Mouse (Mus musculus) kidney, postnatal 0 days (tissue): Measurements from ENCODE around the gene Mup3. TPM values are rescaled to one million over a fixed set of nuclear protein-coding genes. Genes with fewer than 3 reads are reported as not detected.
"Not testable (repeated sequence)": the region's sequence is repeated elsewhere in the genome, so short reads cannot be mapped to it uniquely, and the experiment has no call there.

Source experiments
- ATAC-seq: fragments of 200-750 bp; cut with Nextera tagmentation; replicated peaks from 2 replicates; pipeline ENCODE4 v1.8.0; 2017; ENCODE audit warnings: low read depth, moderate number of reproducible peaks, moderate TSS enrichment, moderate library complexity; ENCODE audit not compliant: low FRiP score
- DNase-seq: peaks from one replicate; pipeline ENCODE4 v3.0.0-alpha.2; 2016; ENCODE audit warnings: low spot score
- H3K27ac ChIP-seq: fragments of 300-500 bp; sonication (generic); 2 replicates; pipeline ENCODE4 v1.5.1; 2014; ENCODE audit warnings: mild to moderate bottlenecking
- H3K27me3 ChIP-seq: fragments of 300-500 bp; sonication (generic); 2 replicates; pipeline ENCODE4 v1.6.1; 2014; ENCODE audit warnings: low read length, mixed read lengths; ENCODE audit not compliant: insufficient read depth
- H3K36me3 ChIP-seq: fragments of 300-500 bp; sonication (generic); 2 replicates; pipeline ENCODE4 v1.6.1; 2014; ENCODE audit warnings: low read length, mixed read lengths; ENCODE audit not compliant: insufficient read depth
- H3K4me1 ChIP-seq: fragments of 300-500 bp; sonication (generic); replicated peaks from 2 replicates; pipeline ENCODE4 v1.6.1; 2014; ENCODE audit warnings: antibody characterized with exemption, low read length, mixed read lengths; ENCODE audit not compliant: insufficient read depth
- H3K4me2 ChIP-seq: fragments of 300-500 bp; sonication (generic); 2 replicates; pipeline ENCODE4 v1.6.1; 2014; ENCODE audit warnings: mild to moderate bottlenecking, low read length, moderate library complexity, mixed read lengths
- H3K4me3 ChIP-seq: fragments of 300-500 bp; sonication (generic); replicated peaks from 2 replicates; pipeline ENCODE4 v1.5.1; 2014; ENCODE audit warnings: low read depth, low read length
- H3K9ac ChIP-seq: fragments of 300-500 bp; sonication (generic); 2 replicates; pipeline ENCODE4 v1.6.1; 2014; ENCODE audit warnings: low read depth, low read length
- H3K9me3 ChIP-seq: fragments of 300-500 bp; sonication (generic); replicated peaks from 2 replicates; pipeline ENCODE4 v1.6.1; 2016; ENCODE audit warnings: low read length, inconsistent platforms, mixed read lengths
- CTCF ChIP-seq: IDR thresholded peaks from 2 replicates; pipeline ENCODE4 v1.5.1; 2016; ENCODE audit warnings: antibody characterized with exemption, low read depth, mild to moderate bottlenecking, moderate library complexity
- WGBS: fragments of 180-500 bp; shearing (Covaris S2); extraction: QIAGEN DNeasy Blood & Tissue Kit; methylation state at CpG from one replicate; pipeline ENCODE4 v1.1.7; 2014; 5-methylcytosine and 5-hydroxymethylcytosine counted together
- polyA plus RNA-seq: library from polyadenylated mRNA; unstranded; fragments of >200 nt; fragmentation: Nextera tagmentation; extraction: Ambion mirVana; gene quantifications from 2 replicates; pipeline ENCODE4 v1.2.1, GENCODE M21; 2015

Mup3 gene
- not detected in 2 replicates for polyA plus RNA-seq

- Histone ChIP-seq H3K4me3 (no peak within 1 kb of the TSS), H3K4me2 (no peak within 1 kb of the TSS), H3K27ac (no peak within 1 kb of the TSS), H3K27me3 (no peaks in the 10 kb centered on the region), H3K9ac (no peak within 1 kb of the TSS), H3K36me3 (no peaks in the 10 kb centered on the region), H3K9me3 (no peaks in the 10 kb centered on the region), H3K4me1 (no peaks in the 10 kb centered on the region)
- TF ChIP-seq CTCF = no peak
- ATAC-seq (no peak), DNase-seq (no peak)
- 80% methylated on average over 2 of the region's 2 CpGs for WGBS
Observed at GRCm38 (mm10) chr4:62087241-62087640, at the start of gene Mup3. Gene Mup3, minus strand, starts transcription at chr4:62087342.

DNA sequence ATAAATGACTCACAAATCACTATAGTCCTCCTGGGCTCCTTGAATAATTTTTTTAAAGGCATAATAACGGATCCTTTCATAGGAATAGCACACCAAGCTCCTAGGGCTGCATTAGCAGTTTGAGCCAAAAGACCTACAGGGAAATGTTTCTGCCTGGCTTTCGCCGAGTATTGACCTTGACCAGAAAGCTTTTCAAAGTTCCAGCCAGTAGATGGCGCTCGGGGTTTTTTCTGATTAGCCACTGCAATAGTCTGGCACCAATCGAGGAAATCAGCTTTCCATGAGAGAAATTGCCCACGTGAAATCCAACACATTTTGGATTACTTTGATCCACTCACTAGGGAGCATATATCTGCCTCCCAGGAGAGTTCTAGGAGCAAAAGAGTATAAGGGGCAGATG is 46.6 kb upstream of the Mup3 start:
- DNase-seq (no peak), ATAC-seq (no peak)
- no peaks in the 10 kb centered on the region for H3K27me3 ChIP-seq
- no peak overlapping the region for H3K4me2 ChIP-seq
- H3K27ac ChIP-seq = no peak overlapping the region
- no peaks in the 10 kb centered on the region for H3K4me1 ChIP-seq
- TF ChIP-seq CTCF = peak; percentile 37; the same call in 1 of the 2 replicates
- no peak overlapping the region for H3K9ac ChIP-seq
- H3K36me3 ChIP-seq = no peaks in the 10 kb centered on the region
- H3K9me3 ChIP-seq = no peaks in the 10 kb centered on the region
- no peak overlapping the region for H3K4me3 ChIP-seq
- WGBS = 73% methylated on average over 7 of the region's 7 CpGs

- not testable (repeated sequence) for H3K4me2 ChIP-seq, H3K9me3 ChIP-seq, ATAC-seq, H3K27ac ChIP-seq, H3K36me3 ChIP-seq, H3K4me1 ChIP-seq, H3K4me3 ChIP-seq, H3K9ac ChIP-seq, H3K27me3 ChIP-seq
- 68% methylated on average over 2 of the region's 2 CpGs for WGBS
- peak; percentile 7 for DNase-seq
- peak; percentile 66 for TF ChIP-seq CTCF
Observed at GRCm38 (mm10) chr4:62103366-62103765, 16.2 kb upstream of the Mup3 start.

DNA sequence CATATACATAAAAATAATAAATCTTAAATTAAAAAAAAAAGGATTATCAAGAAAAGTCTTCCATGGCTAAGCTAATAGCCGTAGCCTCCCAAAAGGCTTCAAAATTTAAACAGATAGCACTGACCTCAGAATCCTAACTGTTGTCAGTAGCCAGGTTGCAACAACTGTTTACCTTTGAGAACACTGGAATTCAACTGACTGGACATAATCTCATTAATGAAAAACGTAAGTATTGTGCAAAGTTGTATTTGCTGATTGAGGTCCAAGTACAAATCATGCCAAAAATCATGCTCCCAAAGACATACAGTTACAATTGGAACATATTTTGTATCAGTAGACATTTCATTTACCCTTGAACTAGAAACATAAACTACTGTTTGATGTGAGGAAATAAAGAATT is 811 bp upstream of the Mup3 start:
- DNase-seq (no peak), ATAC-seq (no peak)
- Histone ChIP-seq H3K4me2 (no peak overlapping the region), H3K9me3 (no peaks in the 10 kb centered on the region), H3K27me3 (no peaks in the 10 kb centered on the region), H3K4me1 (no peaks in the 10 kb centered on the region), H3K9ac (no peak overlapping the region), H3K36me3 (no peaks in the 10 kb centered on the region), H3K27ac (no peak overlapping the region), H3K4me3 (no peak overlapping the region)
- WGBS = 87% methylated on average over 2 of the region's 2 CpGs
- no peak for TF ChIP-seq CTCF

DNA sequence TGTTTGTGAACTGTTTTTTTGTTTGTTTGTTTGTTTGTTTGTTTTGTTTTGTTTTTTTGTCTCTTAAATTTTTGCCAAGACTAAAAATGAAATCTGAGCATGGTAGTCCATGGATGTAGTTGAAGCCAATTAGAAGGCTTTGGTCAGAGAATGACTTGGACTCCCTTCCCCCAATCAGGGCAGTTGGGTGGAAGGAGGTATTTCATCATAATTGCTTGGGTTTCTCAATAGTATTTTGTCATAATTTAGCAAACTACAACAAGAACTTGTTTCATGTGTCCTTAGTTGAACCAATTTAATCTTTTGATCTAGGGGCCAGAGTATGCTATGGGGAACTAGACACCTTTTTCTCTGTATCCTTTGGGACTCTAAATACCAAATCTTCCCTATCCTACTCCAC is 4.4 kb downstream of the Mup3 start:
- H3K4me2 ChIP-seq = no peak overlapping the region
- no peak overlapping the region for H3K4me3 ChIP-seq
- H3K9me3 ChIP-seq = no peaks in the 10 kb centered on the region
- H3K27ac ChIP-seq = no peak overlapping the region
- no peaks in the 10 kb centered on the region for H3K4me1 ChIP-seq
- no peak for TF ChIP-seq CTCF
- H3K9ac ChIP-seq = no peak overlapping the region
- ATAC-seq (no peak), DNase-seq (no peak)
- no peaks in the 10 kb centered on the region for H3K36me3 ChIP-seq
- no peaks in the 10 kb centered on the region for H3K27me3 ChIP-seq

- H3K4me1 ChIP-seq = no peaks in the 10 kb centered on the region
- H3K9ac ChIP-seq = no peak overlapping the region
- no peak overlapping the region for H3K4me2 ChIP-seq
- no peak overlapping the region for H3K27ac ChIP-seq
- no peaks in the 10 kb centered on the region for H3K36me3 ChIP-seq
- ATAC-seq = no peak
- H3K27me3 ChIP-seq = no peaks in the 10 kb centered on the region
- no peaks in the 10 kb centered on the region for H3K9me3 ChIP-seq
- WGBS = 73% methylated on average over 3 of the region's 3 CpGs
- no peak for DNase-seq
- no peak for TF ChIP-seq CTCF
- no peak overlapping the region for H3K4me3 ChIP-seq
Observed at GRCm38 (mm10) chr4:62075126-62075525, 12.0 kb downstream of the Mup3 start.

- not testable (repeated sequence) for H3K36me3 ChIP-seq, H3K9me3 ChIP-seq, H3K4me2 ChIP-seq, H3K9ac ChIP-seq, H3K27me3 ChIP-seq, H3K4me1 ChIP-seq, H3K4me3 ChIP-seq, ATAC-seq, H3K27ac ChIP-seq, DNase-seq
- WGBS = 87% methylated on average over 2 of the region's 2 CpGs
Observed at GRCm38 (mm10) chr4:62054780-62055179, 32.4 kb downstream of the Mup3 start.

GRCm38 (mm10) chr4:62054058-62054457 is 33.1 kb downstream of the Mup3 start, which contains the start of gene Mup20:
Gene Mup20, minus strand, starts transcription at chr4:62054158.
- H3K4me3 ChIP-seq, H3K27me3 ChIP-seq, H3K27ac ChIP-seq, H3K4me1 ChIP-seq, H3K36me3 ChIP-seq, DNase-seq, H3K9ac ChIP-seq, H3K9me3 ChIP-seq, H3K4me2 ChIP-seq, ATAC-seq: not testable (repeated sequence)
- WGBS = 94% methylated on average over 2 of the region's 3 CpGs
